Mouse (Mus musculus) cerebellum, adult 2 months (tissue): ENCODE results near the gene Zmat5. TPM values are rescaled to one million over a fixed set of nuclear protein-coding genes. Genes with fewer than 3 reads are reported as not detected.

Source experiments
- DNase-seq, 2 experiments: peaks; one replicate each; pipeline ENCODE4 v3.0.0; 2021
- H3K27ac ChIP-seq: fragments of 200-500 bp; 2 replicates; pipeline ENCODE4 v1.5.1; 2012; ENCODE audit warnings: low read length, control low read depth, inconsistent platforms; ENCODE audit not compliant: insufficient read depth
- H3K27me3 ChIP-seq: fragments of 200-500 bp; 2 replicates; pipeline ENCODE4 v1.6.1; 2012; ENCODE audit warnings: inconsistent platforms, mild to moderate bottlenecking, low read length, moderate library complexity; ENCODE audit not compliant: control insufficient read depth, insufficient read depth
- H3K4me1 ChIP-seq: fragments of 200-500 bp; 2 replicates; pipeline ENCODE4 v1.6.1; 2011; ENCODE audit warnings: low read length; ENCODE audit not compliant: control insufficient read depth, insufficient read depth
- H3K4me3 ChIP-seq: fragments of 200-500 bp; replicated peaks from 2 replicates; pipeline ENCODE3; 2011; ENCODE audit warnings: mild to moderate bottlenecking, low read depth, low read length, control low read depth; ENCODE audit not compliant: insufficient read depth
- CTCF ChIP-seq: fragments of 200-500 bp; IDR thresholded peaks from 2 replicates; pipeline ENCODE4 v1.5.1; 2011; ENCODE audit warnings: low read depth, mild to moderate bottlenecking, control low read depth, low read length, moderate library complexity, borderline replicate concordance; ENCODE audit not compliant: insufficient read depth
- POLR2A ChIP-seq: fragments of 200-500 bp; IDR thresholded peaks from 2 replicates; pipeline ENCODE4 v1.6.1; 2011; ENCODE audit warnings: low read length, control low read depth, borderline replicate concordance; ENCODE audit not compliant: insufficient read depth
- WGBS: fragments of 180-500 bp; shearing (Covaris S2); methylation state at CpG from one replicate; pipeline ENCODE4 v1.1.7; 2018; 5-methylcytosine and 5-hydroxymethylcytosine counted together
- polyA plus RNA-seq: library from polyadenylated mRNA; depleted of rRNA; stranded (reverse); fragments of >200 nt; gene quantifications from 2 replicates; pipeline ENCODE4 v1.2.3, GENCODE M21; 2012

The Zmat5 gene
- polyA plus RNA-seq, 1 experiment = 63.2 TPM

DNA sequence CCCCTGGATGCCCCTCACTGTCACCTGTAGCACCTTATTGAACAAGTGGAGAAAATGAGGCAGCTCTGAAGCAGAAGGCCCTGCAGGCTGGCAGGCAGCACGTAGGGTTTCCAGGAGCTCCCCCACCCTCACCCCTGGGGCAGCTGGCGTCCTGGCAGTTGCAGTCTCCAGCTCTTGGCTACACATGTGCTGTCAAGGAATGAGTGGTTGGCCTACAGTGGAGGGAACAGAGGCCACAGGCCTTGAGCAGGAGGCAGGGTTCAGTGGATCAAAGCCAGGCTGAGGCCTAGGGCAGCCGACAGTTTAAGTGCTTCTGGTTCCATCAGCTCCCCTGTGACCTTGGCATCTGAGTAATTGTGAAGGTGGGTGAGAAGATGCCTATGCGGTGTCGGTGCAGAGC lies 26.4 kb downstream of the Zmat5 start:
- no peak overlapping the region for H3K4me3 ChIP-seq
- no peak for DNase-seq
- H3K27ac ChIP-seq = no peak overlapping the region
- no peak for TF ChIP-seq CTCF
- TF ChIP-seq POLR2A = no peak
- WGBS = 85% methylated on average over 5 of the region's 5 CpGs
- H3K27me3 ChIP-seq = no peaks in the 10 kb centered on the region
- peaks cover 15% of the 10 kb centered on the region for H3K4me1 ChIP-seq

DNA sequence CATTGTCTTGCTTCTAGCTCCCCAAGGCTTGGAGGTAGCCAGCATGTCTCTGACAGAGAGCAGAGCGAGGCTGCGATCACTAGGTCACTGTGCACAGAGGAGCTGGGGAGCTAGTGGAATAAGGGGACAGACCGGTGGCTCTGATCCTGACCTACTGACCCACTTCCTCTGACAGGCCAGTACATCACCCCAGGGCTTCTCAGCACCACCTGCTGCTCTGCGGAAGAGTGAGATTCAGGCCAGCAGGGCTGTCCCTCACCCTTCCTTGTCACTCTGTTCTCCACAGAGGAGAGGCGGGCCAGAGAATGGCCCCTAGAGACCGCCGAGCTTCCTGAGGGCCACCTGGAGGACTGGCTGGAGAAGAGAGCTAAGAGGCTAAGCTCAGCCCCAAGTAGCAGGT lies 27.3 kb downstream of the Zmat5 start:
- H3K4me1 ChIP-seq = peaks cover 21% of the 10 kb centered on the region
- H3K27me3 ChIP-seq = no peaks in the 10 kb centered on the region
- no peak overlapping the region for H3K27ac ChIP-seq
- DNase-seq = peak; percentile 56 to 73
- WGBS = 12% methylated on average over 7 of the region's 7 CpGs
- TF ChIP-seq POLR2A (no peak), CTCF (no peak)
- no peak overlapping the region for H3K4me3 ChIP-seq

DNA sequence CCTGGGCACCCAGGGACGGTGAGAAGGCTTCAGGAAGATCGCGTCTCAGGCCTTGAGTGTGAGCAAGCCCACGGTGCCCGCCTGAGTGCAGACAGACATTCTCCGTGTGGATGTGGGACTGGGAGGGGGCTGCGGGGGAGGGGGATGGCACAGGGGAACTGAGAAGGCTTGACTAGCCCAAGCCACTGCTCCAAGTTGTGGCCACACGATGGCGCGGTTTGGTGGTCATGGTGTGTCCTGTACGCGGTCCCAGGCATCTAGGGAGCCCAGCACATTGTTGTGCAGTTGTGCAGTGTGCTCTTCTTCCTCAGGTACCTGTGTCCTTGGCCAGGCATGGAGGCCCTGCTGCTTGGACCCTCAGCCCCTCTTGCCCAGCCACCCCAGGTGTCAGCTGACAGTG lies 29.7 kb downstream of the Zmat5 start:
- TF ChIP-seq CTCF (no peak), POLR2A (no peak)
- no peak for DNase-seq
- 71% methylated on average over 12 of the region's 12 CpGs for WGBS

DNA sequence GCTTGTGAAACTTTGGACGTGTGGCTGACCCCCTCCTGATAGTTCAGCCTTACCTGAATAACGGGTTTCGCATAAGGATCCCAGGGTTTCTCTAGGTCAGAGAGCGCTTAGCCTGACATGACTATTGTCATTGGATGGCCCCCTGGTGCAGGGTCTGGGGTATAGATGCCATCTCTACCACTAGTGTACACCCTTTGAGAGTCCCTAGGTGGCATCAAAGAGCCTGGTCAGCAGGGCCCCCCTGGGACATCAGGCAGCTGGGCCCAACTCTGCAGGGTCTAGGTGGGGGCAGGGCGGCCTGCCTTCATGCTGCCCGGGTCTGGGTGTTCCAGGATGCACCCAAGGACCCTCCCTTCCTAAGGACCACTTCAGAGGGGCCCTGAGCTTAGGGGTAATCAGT lies 31.9 kb downstream of the Zmat5 start:
- no peak overlapping the region for H3K4me3 ChIP-seq
- TF ChIP-seq POLR2A (no peak), CTCF (no peak)
- 85% methylated on average over 6 of the region's 6 CpGs for WGBS
- DNase-seq = no peak
- no peaks in the 10 kb centered on the region for H3K27me3 ChIP-seq
- peaks cover 26% of the 10 kb centered on the region for H3K4me1 ChIP-seq
- no peak overlapping the region for H3K27ac ChIP-seq

More for the DNA sequence above, 29.7 kb downstream of the Zmat5 start:
- Histone ChIP-seq H3K4me3 (no peak overlapping the region), H3K27ac (no peak overlapping the region), H3K27me3 (no peaks in the 10 kb centered on the region), H3K4me1 (peaks cover 31% of the 10 kb centered on the region)

DNA sequence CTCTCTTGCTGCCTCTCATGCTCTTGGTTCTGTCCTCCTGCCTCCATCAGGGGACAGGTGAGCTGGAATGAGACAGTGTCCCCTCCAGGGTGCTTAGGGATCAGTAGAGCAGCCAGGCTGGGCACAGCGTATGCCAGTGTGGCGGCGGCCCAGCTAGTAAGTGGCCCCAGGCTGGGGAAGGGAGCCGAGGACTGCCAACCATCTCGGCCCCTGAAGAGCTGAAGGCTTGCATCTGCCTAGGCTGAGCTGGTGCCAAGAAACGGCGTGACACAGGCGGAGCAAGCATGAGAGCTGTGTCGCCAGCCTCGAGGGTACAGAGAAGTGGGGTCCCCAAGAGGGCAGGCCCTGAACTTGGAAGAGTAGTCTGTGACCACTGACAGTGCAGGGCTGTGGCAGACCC lies 33.2 kb downstream of the Zmat5 start:
- H3K27me3 ChIP-seq = no peaks in the 10 kb centered on the region
- H3K27ac ChIP-seq = no peak overlapping the region
- TF ChIP-seq CTCF = no peak
- peak; percentile 68 to 82 for DNase-seq
- H3K4me3 ChIP-seq = no peak overlapping the region
- H3K4me1 ChIP-seq = peaks cover 16% of the 10 kb centered on the region
- 8% methylated on average over 10 of the region's 10 CpGs for WGBS

DNA sequence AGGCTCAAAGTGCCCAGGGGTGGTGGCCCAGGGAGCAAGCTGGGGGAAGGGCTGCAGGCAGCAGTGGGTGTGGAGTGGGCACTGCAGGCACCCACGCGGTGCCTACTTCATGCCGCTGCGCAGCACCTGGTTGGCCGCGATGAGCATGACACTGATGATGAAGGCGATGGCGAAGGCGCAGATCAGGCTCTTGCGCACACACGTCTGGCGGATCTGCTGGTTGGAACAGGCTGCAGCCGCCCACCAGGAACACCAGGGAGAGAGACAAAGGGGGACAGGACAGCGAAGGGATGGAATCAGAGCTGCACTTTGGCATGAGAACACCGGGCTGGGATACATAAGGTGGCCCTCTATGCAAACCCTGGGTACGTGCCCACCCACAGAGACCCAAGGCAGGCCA lies 34.2 kb downstream of the Zmat5 start:
- no peak for DNase-seq
- 94% methylated on average over 16 of the region's 16 CpGs for WGBS
- no peak for TF ChIP-seq POLR2A
- TF ChIP-seq CTCF = no peak
- no peak overlapping the region for H3K27ac ChIP-seq
- no peaks in the 10 kb centered on the region; the same call in 1 of the 2 replicates for H3K27me3 ChIP-seq
- peaks cover 16% of the 10 kb centered on the region for H3K4me1 ChIP-seq
- H3K4me3 ChIP-seq = no peak overlapping the region

DNA sequence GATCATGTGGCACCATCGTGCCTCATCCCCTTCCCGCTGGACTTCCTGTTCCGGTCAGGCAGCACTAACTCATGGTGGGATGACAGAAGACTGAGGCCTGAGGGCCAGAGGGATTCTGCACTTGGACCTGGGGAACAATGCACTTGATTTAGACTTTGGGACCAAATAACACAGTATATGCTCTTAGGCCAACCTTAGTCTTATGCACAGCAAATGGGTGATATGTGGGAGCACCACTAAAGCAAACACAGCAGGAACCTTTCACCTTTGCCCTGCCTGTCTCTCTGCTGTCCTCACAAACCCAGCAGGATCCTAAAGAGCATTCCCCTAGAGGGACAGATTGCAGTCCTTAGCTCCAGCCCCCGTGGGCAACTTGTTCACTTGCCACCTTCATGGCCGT lies 36.3 kb downstream of the Zmat5 start:
- no peak overlapping the region for H3K27ac ChIP-seq
- WGBS = 60% methylated on average over 5 of the region's 5 CpGs
- TF ChIP-seq CTCF (no peak), POLR2A (no peak)

DNA sequence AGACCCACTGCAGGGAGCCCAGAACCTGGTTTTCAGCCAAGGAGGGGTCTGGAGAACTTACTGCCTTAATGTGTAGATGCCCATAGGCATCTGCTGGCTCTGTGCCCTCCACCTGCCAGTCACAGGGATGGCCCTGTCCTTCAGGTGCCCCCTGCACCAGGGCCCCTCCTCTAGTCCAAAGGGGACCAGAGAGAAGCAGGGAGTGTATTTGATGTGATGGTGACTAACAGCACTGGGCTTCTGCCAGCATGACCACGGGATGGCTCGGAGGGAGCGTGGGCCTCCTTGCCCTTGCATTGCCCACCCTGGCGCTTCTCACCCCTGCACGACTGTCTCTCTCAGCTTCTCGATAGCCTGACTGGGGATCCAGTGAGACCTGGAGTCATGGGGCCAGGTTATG lies 40.2 kb downstream of the Zmat5 start:
- 32% methylated on average over 6 of the region's 6 CpGs for WGBS
- no peak for TF ChIP-seq CTCF
- H3K4me3 ChIP-seq = no peak overlapping the region
- H3K4me1 ChIP-seq = no peaks in the 10 kb centered on the region
- H3K27ac ChIP-seq = no peak overlapping the region
- no peak for DNase-seq
- peaks cover 15% of the 10 kb centered on the region; the same call in 1 of the 2 replicates for H3K27me3 ChIP-seq

More for the DNA sequence above, 36.3 kb downstream of the Zmat5 start:
- Histone ChIP-seq H3K4me3 (no peak overlapping the region), H3K4me1 (peaks cover 16% of the 10 kb centered on the region), H3K27me3 (peaks cover 4% of the 10 kb centered on the region; the same call in 1 of the 2 replicates)
- no peak for DNase-seq

DNA sequence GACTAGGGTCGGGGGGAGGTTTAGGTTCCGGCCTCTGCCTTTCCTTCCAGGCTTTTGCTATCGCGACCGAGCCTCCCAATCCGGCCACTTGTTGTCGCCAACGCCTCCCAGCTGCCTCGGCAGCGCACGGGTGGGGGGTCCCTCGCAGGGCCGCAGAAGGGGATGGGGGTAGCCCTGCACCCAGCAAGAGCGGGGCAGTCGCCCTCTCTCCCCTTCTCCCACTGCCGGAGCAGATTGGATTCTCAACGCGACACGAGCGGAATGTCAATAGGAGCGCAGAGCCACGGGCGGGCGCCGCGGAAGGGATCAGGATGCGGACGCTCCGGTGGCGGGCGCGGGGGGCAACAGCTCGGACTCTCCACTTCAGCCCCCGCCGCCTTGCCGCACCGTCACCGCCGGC lies 41.5 kb downstream of the Zmat5 start:
- TF ChIP-seq POLR2A = no peak
- no peak for TF ChIP-seq CTCF
- peaks cover 15% of the 10 kb centered on the region; the same call in 1 of the 2 replicates for H3K27me3 ChIP-seq
- WGBS = 1% methylated on average over 39 of the region's 39 CpGs
- H3K27ac ChIP-seq = no peak overlapping the region
- no peak for DNase-seq
- H3K4me3 ChIP-seq = peak overlapping the region; percentile 30
- no peaks in the 10 kb centered on the region for H3K4me1 ChIP-seq
